Mouse (Mus musculus) mature B cell (primary cell): ENCODE data around the gene Aldh6a1.

ENCODE experiments used
- in situ Hi-C: fragments of 300-500 bp; cut with MboI; formaldehyde crosslinking; loops from 2 replicates; pipeline ENCODE4 v1.14.3; 2019

The Aldh6a1 gene

DNA sequence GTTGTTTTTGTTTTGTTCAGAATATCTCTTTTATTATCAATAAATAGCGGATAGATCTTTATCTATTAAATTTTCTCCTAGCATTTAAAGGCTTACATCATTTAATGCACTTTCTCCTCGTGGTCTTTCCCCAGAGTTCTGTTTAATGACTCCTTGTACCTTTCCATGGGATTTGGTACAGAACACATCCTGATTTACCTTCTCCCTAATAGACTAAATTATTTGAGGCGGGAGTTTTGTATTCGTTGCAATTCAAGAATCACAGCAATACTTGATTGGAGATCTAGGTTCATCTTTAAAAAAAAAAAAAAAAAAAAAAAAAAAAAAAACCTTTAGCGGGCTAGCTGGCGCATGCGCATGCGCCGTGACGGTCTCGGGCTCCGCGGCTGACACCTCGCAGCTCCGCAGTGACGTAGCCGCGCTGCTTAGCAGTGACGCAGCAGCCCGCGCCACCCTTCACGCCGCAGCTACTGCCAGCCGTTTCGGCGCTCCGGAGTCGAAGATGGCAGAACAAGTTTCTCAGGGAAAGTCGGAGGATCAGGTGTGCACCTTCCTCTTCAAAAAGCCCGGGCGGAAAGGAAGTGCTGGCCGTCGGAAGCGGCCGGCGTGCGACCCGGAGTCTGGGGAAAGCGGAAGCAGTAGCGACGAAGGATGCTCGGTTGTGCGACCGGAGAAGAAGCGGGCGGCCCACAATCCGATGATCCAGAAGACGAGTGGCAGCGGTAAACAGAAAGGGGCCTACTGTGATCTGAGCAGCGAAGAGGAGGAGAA is 33.8 kb downstream of the Aldh6a1 start, which contains the start of gene Rnf113a2:
Gene Rnf113a2 (plus strand): TSS at position 363 of the 771 bp plus-strand sequence.
- in situ Hi-C loops = loop anchor here (5.0 kb wide), 1 partner anchor 35 kb away; the partner anchor contains the start of genes Aldh6a1 and Lin52

DNA sequence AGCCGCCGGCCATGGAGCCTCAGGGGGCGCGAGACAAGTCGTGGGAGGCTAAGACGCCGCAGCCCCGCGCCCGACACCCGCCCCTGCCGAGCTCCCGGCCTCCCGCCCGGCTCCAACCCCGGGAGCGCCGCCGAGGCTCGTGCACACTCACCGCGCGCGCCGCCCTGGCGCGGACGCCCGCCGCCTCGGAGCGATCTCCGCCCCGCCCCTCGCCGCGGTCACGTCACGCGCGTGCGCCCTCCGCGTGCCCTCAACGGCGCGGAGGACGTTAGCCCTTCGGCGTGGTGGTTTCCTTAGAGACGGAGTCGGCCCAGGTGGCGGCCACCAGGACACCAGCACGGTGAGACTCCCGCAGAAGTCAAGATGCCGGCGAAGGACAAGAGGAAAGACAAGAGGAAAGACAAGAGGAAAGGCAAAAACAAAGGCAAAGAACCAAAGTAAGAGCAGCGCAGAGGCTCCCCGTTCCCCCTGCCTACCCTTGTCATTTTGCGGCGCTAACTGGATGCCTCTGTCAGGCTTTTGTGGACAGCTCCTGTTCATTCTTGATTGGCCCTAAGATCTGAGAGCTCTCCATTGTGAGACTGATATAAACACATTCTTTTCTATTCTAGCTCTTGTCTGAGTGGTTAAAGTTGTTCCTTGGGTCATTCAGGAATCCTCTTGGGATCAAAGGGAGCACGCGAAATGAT is 41.8 kb downstream of the Aldh6a1 start, which contains the start of the genes Entpd5 and Bbof1:
Gene Entpd5 (minus strand): TSS at position 211 of the 689 bp plus-strand sequence.
Gene Bbof1 (plus strand): TSS at position 253 of the 689 bp plus-strand sequence.
- in situ Hi-C loops = no loop called here

DNA sequence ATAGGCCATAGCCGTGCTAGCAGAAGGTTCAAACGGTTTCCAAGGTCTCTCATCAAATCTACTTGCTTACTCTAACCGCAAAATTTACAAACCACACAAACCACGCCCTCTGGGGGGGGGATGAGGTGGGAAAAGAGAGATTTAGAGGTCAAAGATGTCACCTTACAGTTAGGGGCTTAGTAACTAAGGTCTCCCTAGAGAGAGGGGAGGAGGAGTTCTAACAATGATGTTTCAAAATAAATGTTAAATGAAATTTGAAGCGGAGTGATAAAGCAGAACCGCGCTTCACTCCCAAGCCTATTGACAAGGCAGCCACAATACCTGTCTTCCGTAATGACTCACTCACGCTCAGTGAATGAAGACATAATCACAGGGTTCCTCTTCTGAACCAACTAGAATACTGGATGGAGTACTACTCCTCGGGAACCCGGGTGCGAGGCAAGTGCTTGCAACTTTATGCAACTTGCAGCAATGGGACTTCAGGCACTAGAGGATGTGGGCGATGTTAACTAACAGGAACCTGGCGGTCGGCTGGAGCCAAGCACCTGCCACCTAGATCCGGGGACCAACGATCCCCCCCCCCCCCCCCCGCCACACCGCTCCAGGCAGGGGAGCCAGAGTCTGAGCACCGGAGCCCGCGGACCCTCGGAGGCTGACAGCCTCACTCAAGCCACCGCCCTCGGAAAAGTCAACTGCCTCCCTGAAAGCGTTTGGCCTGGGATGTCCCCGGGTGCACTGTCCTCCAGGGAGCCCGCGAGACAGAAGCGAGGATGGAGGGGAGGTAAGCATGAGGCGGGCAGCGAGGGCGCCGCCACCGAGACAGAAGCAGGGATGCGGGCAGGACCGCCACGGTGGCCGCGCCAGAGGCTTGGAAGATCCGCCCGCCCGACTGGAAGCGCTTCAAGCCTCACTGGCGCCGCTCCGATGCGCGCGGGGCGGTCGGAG is 42.7 kb downstream of the Aldh6a1 start:
- in situ Hi-C loops = no loop called here

DNA sequence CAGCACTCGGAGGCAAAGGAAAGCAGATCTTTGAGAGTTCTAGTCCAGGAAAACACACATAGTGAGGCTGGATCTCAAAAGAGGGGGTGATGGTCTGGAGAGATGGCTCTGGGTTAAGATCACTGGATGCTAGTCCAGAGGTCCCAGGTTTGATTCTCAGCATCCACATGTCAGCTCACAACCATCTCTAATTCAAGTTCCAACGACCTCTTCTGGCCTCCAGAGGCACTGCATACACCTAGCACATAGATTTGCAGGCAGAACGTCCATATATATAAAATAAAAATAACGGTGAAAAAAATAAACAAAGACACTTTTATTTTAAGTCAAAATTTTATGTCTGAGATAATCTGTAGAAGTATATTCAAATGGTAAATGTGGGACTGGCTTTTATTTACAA is 43.5 kb downstream of the Aldh6a1 start:
- in situ Hi-C loops = no loop called here

DNA sequence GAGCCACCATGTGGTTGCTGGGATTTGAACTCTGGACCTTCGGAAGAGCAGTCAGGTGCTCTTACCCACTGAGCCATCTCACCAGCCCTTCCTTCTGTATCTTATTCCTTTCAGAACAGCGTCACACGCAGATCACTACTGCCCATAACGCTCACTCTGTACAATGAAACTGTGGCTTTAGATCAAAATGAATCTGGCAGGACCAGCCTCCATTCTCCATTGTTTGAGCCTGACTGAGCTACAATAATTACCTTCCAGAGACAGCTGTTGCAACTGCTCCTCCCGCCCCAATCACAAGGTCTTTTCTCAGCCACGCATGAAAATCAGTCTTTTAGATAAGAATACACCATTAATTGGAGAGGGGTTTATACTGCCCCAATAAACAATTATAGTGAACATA is 46.3 kb downstream of the Aldh6a1 start:
- in situ Hi-C loops = no loop called here

DNA sequence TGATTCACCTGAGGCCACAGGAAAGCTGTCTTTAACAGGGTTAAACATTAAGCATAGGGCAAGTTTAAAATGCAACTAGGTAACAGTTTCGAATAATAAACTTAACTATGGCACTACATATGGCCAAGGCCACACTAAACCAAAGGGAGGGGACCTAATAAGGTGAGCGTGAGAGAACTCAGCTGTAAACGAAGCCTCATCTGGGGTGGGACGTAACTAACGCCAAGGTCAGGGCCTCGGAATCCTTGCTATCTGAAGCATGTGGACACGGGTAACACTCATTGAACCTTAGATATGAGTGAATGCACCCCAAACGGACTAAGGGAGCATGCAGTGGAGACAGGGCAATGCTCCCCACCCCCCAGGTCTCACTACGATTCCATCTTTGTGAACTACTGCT is 47.9 kb downstream of the Aldh6a1 start:
- in situ Hi-C loops = no loop called here

DNA sequence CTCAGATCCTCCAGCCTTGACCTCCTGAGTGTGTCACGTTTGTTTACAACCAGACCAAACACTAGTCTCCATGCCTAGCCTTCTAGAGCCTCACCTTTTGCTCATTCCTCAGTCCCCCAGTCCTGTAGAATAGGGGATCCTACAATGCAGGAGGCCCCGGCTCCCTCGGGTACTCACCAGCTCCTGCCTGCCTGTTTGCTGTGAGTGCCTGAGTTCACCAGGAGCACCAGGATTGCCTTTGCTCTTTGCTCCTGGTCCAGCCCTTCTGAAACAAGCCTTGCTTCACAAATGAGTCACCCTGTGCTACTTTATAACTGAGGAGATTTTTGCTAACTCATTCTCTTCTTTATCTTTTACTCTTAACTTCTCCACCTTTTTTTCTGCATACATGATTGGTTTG is 50.2 kb downstream of the Aldh6a1 start:
- in situ Hi-C loops = no loop called here

DNA sequence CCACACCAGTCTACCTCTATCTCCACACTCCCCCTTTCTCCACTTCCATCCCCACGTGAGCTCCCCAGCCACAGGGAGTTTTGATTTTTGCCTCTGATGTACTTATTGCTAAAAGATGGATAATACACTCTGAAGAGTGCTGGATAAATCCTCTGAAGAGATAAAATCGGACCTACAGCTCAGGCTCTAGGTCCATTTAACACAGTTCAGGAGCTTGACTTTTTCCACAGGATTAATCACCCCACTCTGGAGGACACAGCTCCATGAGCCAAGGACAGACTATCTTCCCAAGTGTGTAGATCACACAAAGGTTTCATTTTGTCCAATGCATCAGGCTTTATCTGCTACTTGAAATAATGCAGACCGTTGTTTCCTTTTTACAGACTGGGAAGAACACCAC is 50.7 kb downstream of the Aldh6a1 start:
- in situ Hi-C loops = no loop called here

DNA sequence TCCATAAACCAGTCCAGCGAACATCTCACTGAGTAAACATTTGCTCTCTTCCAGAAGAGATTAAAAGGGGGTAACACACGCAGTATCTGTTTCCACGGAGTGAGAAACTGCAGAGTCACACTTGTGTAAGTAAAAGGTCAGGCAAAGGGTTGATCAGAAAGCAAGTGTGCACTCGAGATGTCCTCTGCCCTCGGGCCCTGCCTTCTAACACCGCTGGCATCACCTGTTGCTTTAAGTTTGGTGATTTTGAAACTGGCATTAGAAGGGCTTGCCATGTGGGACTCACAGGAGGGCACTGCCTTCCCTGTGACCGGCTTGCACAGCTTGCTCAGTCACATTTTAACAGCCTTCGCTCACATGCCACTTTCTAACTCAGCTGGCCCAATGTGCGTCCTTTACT is 51.1 kb downstream of the Aldh6a1 start:
- in situ Hi-C loops = no loop called here

DNA sequence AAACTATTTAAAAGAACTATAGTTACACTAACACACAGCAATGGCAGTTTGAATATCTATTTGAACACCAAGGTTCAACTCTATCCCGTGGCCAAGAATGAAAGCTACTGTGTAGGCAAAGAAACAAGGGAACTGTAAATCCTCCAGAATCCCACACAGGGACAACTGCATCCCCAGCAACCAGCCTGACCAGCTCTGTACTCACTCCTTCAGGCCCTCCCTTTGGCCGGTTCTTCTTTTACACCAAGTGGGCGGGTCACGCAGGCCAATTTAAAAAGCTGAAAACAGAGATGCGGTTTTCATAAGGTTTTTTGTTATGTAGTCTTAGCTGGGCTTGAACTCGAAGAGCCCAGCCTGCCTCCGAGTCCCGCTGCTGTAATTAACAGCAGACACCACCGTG is 51.7 kb downstream of the Aldh6a1 start:
- in situ Hi-C loops = no loop called here

DNA sequence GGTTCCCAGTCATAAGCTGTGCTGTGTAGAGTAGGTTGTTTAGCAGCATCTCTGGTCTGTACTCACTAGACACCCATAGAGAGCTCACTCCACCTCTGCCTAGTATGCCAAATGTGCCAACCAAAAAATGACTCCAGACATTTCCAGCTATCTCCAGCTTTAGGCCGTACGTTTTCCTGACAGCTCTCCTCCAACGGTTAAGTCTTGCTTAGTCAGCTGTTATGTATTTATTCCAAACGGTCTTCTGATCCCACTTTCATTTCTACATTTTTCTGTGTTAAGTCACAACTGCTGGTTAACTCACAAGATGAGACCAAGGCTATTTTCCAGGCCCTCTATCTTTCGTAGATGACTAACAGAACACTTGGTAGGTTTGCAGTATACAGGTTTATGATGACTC is 52.2 kb downstream of the Aldh6a1 start:
- in situ Hi-C loops = no loop called here

DNA sequence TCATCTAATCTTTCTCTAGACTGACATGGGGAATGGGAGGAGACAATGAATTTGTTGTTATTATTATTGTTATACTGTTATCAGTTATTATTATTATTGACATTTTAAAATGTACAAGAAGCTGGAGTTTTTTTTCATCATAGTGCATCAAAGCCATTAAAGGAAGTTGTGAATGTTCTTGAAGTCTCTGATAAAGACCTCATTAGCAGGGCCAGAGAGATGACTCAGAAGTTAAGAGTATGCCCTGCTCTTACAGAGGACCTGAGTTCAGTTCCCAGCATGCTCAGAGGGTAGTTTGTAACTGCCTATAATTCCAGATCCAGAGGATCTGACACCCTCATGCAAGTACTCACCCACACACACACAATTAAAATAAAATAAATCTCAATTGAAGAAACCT is 53.1 kb downstream of the Aldh6a1 start:
- in situ Hi-C loops = no loop called here

DNA sequence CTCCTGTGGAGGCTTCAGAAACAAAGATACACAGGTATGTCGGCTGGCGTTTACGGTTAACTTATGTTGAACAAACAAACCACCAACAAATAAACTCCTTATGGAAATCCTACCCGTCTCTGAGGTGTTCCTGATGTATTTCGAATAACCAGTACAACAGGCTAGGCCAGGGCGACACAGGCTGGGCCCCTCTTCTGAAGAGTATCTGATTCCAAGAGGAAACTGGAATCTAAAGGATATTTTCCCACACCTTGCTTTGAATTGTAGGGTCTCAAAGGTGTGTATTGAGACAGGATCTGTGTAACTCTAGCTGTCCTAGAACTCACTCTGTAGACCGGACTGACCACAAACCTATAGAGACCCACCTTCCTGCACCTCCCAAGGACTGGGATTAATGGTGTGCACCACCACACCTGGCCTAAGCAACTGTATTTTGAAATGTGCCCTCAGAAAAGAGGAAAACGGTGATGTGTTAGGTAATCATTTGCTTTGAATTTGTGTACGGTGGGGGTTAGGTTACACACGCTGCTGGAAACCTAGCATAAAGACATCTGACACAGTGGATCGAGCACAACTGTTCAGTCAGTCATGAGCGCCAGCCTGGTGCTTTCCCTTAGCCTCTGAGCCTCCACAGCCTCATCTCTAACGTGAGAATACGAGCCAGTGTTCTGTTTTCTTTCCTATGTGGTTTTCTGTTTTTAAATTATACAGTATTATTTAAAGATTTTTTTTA is 53.7 kb downstream of the Aldh6a1 start:
- in situ Hi-C loops = no loop called here

DNA sequence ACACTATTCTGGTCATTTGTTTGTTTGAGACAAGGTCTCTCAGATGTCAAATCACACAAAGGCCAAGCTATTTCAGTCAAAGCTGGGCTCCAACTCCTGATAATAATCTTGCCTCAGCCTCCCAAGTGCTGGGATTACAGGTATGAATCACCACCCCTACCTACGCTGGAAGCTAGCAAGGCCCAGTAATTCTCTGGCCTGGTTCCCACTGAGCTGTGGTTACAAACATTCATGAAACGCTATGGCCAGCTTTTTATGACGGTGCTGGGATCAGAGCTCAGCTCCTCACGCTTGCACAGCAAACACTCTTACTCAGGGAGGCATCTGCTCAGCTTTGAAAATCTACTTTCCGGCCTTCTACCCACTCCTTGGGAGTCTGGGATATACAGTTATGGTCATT is 57.0 kb downstream of the Aldh6a1 start:
- in situ Hi-C loops = no loop called here

DNA sequence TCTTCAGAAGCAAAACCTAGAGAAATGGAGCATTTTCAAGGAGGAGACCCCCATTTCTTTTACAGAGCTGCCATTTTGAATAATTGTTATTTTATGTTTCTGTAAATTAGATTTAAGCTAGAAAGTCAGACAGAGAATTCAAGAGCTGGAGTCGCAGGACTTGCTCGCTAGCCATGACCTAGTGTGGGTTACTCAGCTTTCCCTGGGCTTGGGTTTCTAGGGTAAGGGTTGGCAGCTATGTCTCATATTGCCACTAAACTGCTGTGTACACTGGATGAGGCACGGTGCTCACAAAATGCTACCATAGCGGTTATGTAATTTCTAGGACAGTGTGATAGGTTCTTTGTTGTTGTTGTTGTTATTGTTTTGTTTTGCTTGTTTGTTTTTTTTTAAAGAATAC is 58.1 kb downstream of the Aldh6a1 start:
- in situ Hi-C loops = no loop called here

DNA sequence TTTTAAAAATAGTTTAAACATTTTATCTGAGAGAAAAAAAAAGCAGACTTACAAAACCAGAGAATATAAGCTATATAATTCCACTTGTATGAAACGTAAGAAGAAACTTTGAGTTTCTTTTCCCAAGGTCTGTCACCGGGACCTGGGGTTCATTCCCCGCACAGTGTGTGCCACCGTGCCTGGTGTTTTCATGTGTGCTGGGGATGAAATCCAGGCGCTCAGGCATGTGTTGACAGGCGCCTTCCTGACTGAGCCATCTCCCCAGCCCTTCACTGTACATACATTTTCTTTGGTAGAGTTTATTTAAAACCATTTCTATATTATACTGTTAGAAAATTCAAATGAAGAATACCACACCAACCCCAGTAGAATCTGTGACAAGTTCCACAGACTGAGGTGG is 60.5 kb downstream of the Aldh6a1 start:
- in situ Hi-C loops = no loop called here

DNA sequence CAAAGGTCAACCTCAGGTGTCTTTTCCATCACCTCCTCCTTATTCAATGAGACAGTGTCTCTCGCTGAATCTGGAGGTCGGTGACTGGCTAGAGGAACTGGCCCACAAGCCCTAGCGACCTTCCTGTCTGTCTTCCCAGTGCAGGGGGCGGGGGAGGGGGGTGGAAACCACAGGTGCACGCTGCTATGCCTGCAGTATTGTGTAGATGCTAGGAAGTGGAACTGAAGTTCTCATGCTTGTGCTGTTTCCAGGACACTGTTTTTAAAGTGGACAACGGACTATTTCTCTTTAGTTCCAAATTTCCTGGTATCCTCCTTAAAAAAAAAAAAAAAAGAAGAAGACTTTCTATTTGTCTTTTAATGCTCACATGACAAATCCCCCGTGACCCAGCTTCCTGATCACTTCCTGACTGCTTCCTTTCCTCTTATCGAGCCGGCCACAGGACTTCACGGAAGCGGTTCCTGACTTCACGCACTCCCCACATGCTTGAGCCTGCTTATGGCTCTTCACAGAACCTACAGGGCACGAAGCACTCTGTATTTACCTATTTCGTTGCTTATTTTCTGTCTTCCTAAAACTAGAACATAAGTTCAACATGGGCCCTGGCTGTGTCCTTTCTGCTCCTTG is 61.9 kb downstream of the Aldh6a1 start:
- in situ Hi-C loops = no loop called here

DNA sequence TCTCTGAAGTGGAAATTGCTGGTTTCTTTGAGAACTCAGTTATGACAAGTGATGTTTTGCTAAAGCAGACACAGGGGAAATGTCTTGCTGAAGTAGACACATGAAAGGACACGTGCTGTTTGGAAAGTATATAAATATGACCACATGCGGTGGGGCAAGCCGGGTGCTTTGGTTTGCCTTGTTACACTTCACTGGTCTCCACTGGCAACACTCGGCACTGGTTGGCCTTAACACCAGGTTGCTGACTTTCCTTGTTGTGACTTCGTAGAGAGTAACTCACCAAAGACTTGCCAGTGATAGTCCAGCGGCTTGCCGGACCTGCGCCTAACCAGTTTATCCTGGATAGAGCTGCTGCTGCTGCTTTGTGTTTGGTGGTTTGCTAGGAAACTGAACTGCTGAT is 62.7 kb downstream of the Aldh6a1 start:
- in situ Hi-C loops = no loop called here

DNA sequence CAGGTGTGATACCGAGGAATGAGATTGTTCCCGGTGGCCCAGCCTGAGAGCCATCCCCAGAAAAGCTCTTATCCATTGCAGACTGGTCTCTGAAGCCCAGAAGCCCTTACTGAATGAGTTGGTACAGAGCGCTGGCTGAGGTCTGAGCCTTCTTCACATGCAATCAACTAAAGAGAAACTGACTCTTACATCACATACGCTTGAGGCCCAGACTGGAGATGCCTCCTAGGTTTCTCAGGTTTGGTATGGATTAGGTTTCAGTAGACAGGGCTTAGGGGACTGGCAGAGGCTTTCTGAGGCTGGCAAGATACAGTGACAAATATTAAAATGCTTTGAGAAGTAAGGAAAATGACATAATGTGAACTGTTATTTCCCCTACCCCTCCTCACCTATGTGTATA is 65.4 kb downstream of the Aldh6a1 start:
- in situ Hi-C loops = no loop called here

DNA sequence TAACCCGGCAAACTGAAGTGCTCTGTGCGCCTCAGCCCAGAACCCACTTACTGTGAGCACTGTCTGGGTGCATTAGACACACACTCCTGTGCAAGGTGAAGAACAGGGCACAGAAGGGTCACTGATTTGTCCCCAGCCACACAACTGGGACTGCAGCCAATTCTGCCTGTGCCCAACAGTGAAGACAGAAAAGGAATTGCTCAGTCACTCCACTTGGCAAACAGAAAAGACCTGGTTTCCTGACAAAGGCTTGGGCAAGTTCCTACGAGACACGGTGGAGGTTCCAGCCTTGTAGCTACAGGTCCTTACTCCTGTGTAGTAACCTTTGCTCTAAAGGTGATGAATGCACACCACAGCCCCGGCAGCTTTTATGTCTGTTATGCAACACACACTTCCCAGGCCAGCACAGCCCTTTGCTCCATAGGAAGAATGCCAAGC is 66.1 kb downstream of the Aldh6a1 start:
- in situ Hi-C loops = no loop called here

DNA sequence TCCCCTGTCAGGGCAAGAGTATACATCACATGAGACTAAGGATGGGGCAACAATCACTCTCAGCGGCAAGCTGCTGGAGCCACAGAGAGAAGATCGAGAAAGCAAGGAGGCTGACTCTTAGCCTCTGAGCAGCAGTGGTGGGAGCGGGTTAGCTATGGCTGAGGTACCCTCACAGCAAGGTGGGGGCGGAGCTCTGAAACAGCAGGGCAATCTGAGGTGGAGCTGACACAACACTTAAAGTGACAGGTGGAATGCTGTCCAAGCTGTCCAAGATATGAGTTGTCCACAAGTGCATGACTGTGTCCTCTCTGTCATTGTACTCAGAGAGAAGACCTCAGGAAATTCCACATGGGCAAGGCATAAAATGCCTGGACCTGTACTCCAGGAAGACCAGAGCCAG is 68.4 kb downstream of the Aldh6a1 start:
- in situ Hi-C loops = no loop called here
